Mouse (Mus musculus) G1E (cell line): Measurements from ENCODE around the gene Golga2. TPM values are rescaled to one million over a fixed set of nuclear protein-coding genes. Genes with fewer than 3 reads are reported as not detected.
A peak's percentile ranks its signal among the peaks of the same experiment; 100 is the strongest.

Experiments
- ATAC-seq: 2 replicates; pipeline ENCODE4 v1.8.0; 2016; ENCODE audit warnings: mild to moderate bottlenecking; ENCODE audit not compliant: insufficient number of reproducible peaks, poor library complexity, low FRiP score, severe bottlenecking; ENCODE audit errors: extremely low read depth
- DNase-seq: peaks from one replicate; pipeline ENCODE4 v3.0.0; 2012; ENCODE audit warnings: low spot score
- H3K27me3 ChIP-seq: 2 replicates; pipeline ENCODE4 v1.6.1; 2012; ENCODE audit warnings: mild to moderate bottlenecking, low read length, inconsistent platforms; ENCODE audit not compliant: insufficient read depth
- H3K36me3 ChIP-seq: replicated peaks from 2 replicates; pipeline ENCODE3; 2012; ENCODE audit warnings: mild to moderate bottlenecking, inconsistent platforms
- H3K4me1 ChIP-seq: 2 replicates; pipeline ENCODE4 v1.6.1; 2012; ENCODE audit warnings: low read depth, low read length, inconsistent platforms, mixed read lengths; ENCODE audit not compliant: insufficient read depth
- H3K4me3 ChIP-seq: 2 replicates; pipeline ENCODE4 v1.5.1; 2012; ENCODE audit warnings: low read depth, mild to moderate bottlenecking, inconsistent platforms, low read length, moderate library complexity, mixed read lengths
- H3K9me3 ChIP-seq: replicated peaks from 2 replicates; pipeline ENCODE4 v1.6.1; 2012; ENCODE audit warnings: inconsistent platforms
- CTCF ChIP-seq: IDR thresholded peaks from 2 replicates; pipeline ENCODE4 v1.5.1; 2012; ENCODE audit warnings: low read depth, low read length, inconsistent platforms, mixed read lengths
- GATA1 ChIP-seq: IDR thresholded peaks from 2 replicates; pipeline ENCODE4 v1.6.1; 2012; ENCODE audit warnings: borderline replicate concordance, low read length, inconsistent platforms, mixed read lengths
- GATA2 ChIP-seq: IDR thresholded peaks from 2 replicates; pipeline ENCODE4 v1.6.1; 2012; ENCODE audit warnings: low read depth, low read length, inconsistent platforms, borderline replicate concordance
- POLR2AphosphoS5 ChIP-seq: IDR thresholded peaks from 2 replicates; pipeline ENCODE4 v1.6.1; 2012; ENCODE audit warnings: low read depth, low read length, inconsistent platforms; ENCODE audit not compliant: insufficient replicate concordance
- TAL1 ChIP-seq: conservative IDR thresholded peaks from 2 replicates; pipeline ENCODE4 v1.6.1; 2012; ENCODE audit warnings: low read depth, low read length, inconsistent platforms, mixed read lengths
- polyA plus RNA-seq: library from polyadenylated mRNA; stranded (reverse); fragments of >175 nt; gene quantifications from 2 replicates; pipeline ENCODE4 v1.2.3, GENCODE M21; 2012
- total RNA-seq, 2 experiments: library from RNA; stranded (forward) in 1 of 2; stranded (reverse) in 1 of 2; fragments of 200-1000 nt in 1 of 2; fragments of >200 nt in 1 of 2; fragmentation: Nextera tagmentation in 1 of 2; gene quantifications; 2 replicates each; pipeline ENCODE4 v1.2.3; 2014 to 2017

Golga2 gene
- total and polyA plus RNA-seq, 3 experiments = 24.3 to 35.6 (median 24.5) TPM

- Histone ChIP-seq H3K9me3 (no peaks in the 10 kb centered on the region), H3K36me3 (no peaks in the 10 kb centered on the region), H3K27me3 (peaks cover 73% of the 10 kb centered on the region), H3K4me1 (peaks cover 35% of the 10 kb centered on the region), H3K4me3 (peak within 1 kb of the TSS; percentile 68; the same call in 1 of the 2 replicates)
- TF ChIP-seq TAL1 = no peak
- TF ChIP-seq CTCF = peak; percentile 83
- no peak for TF ChIP-seq GATA1
- TF ChIP-seq GATA2 = no peak
- DNase-seq (peak; percentile 84), ATAC-seq (no peak)
Observed at GRCm38 (mm10) chr2:32353007-32353542, 65.9 kb downstream of the Golga2 start, which contains the start of gene Dnm1. Dnm1 (minus strand) TSS chr2:32353338.

DNA sequence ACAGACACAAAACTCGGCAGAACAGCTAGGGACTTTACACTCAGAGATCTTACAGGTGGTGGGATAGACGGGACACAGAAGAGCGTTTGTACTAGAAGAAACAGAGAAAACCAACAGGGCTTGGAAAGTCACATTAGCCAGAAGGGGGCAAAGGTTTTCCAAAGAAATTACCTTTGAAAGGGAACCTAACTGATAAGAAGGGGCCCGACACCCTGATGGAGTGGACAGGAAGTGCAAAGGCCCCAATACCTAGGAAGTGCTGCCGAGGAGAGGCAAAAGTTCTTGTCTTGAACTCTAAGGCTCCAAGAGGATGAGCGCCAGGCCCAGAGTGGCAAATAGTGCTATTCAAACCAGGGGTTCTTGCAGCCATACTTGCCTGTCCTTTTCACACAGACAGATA lies 66.7 kb downstream of the Golga2 start:
- Histone ChIP-seq H3K27me3 (peaks cover 72% of the 10 kb centered on the region), H3K4me1 (peaks cover 38% of the 10 kb centered on the region), H3K9me3 (no peaks in the 10 kb centered on the region), H3K36me3 (no peaks in the 10 kb centered on the region), H3K4me3 (no peak overlapping the region; the same call in 1 of the 2 replicates)
- DNase-seq (no peak), ATAC-seq (no peak)
- no peak for TF ChIP-seq GATA2

DNA sequence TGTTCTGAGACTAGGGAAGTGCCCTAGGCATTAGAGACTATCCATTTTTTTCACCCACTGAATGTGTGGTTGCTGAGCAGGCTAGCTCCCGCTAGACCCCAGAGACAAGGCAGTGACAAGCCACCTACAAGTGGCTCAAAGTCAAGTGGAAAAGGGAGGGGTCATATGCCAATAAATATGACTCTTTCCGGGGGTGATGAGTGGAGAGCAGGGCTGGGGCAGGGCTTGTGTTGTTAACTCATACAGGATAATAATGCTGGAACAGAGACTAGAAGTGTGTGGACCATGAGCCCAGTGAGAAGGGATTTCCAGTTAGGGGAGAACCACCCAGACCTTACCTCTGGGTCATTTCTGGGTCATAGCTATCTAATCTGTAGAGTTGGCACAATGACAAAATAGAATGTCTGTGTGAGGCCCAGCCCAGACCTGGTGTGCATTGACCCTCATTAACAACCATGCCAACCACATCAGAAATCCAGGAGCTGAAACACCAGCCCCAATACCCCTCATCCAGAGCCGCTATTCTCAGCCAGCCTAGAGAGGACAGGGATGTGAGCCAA lies 67.2 kb downstream of the Golga2 start:
- DNase-seq (no peak), ATAC-seq (no peak)
- Histone ChIP-seq H3K27me3 (peaks cover 72% of the 10 kb centered on the region), H3K4me1 (peaks cover 34% of the 10 kb centered on the region), H3K9me3 (no peaks in the 10 kb centered on the region), H3K36me3 (no peaks in the 10 kb centered on the region), H3K4me3 (no peak overlapping the region)
- TF ChIP-seq CTCF (no peak), GATA1 (no peak), GATA2 (no peak), TAL1 (no peak), POLR2AphosphoS5 (no peak)

DNA sequence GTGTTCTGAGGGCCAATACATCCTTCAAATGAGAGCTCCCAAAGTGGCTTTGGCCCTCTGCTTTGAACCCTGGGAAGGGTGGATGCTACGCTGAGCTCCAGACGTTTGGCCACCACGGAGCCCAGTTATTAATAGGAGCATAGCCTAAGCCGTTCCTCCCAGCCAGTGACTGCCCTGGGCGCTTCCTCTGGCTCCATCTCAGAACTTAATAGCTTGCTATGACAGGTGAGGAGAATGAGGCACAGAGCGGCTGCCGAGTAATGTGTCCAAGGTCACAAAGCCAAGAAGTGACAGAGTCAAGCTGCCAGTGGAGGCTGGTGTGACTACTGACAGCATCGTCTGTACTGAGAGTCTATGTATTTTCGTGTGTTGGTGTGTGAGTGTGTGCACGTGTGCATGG lies 69.0 kb downstream of the Golga2 start:
- Histone ChIP-seq H3K27me3 (peaks cover 59% of the 10 kb centered on the region), H3K36me3 (no peaks in the 10 kb centered on the region), H3K4me1 (peaks cover 37% of the 10 kb centered on the region), H3K4me3 (no peak overlapping the region), H3K9me3 (no peaks in the 10 kb centered on the region)
- TF ChIP-seq CTCF (no peak), TAL1 (no peak), GATA1 (no peak), POLR2AphosphoS5 (no peak), GATA2 (no peak)
- DNase-seq (no peak), ATAC-seq (no peak)

Other genes with a start within 250 kb of the Golga2 start
- gene Fam78a, start 202.5 kb upstream of the Golga2 start, total RNA-seq (2014; fragmentation: Nextera tagmentation) = 21.7 and 24.7 TPM in 2 replicates
- gene Fam78a, start 202.5 kb upstream of the Golga2 start, total RNA-seq (2017) = 25.3 and 27.4 TPM in 2 replicates
- gene Fam78a, start 202.5 kb upstream of the Golga2 start, polyA plus RNA-seq = 49.2 and 54.5 TPM in 2 replicates
- not detected in 2 replicates for gene Plpp7, start 191.9 kb upstream of the Golga2 start, total RNA-seq (2014; fragmentation: Nextera tagmentation)
- gene Plpp7, start 191.9 kb upstream of the Golga2 start, total RNA-seq (2017) = 0.41 and 0.44 TPM in 2 replicates
- 0.42 and 0.44 TPM in 2 replicates for gene Plpp7, start 191.9 kb upstream of the Golga2 start, polyA plus RNA-seq
- gene Prrc2b, start 136.3 kb upstream of the Golga2 start, total RNA-seq (2014; fragmentation: Nextera tagmentation) = 147 and 160 TPM in 2 replicates
- gene Prrc2b, start 136.3 kb upstream of the Golga2 start, total RNA-seq (2017) = 16.0 and 17.1 TPM in 2 replicates
- gene Prrc2b, start 136.3 kb upstream of the Golga2 start, polyA plus RNA-seq = 90.5 and 103 TPM in 2 replicates
- 25.8 and 31.8 TPM in 2 replicates for gene Pomt1, start 50.8 kb upstream of the Golga2 start, total RNA-seq (2014; fragmentation: Nextera tagmentation)
- 15.0 and 17.7 TPM in 2 replicates for gene Pomt1, start 50.8 kb upstream of the Golga2 start, total RNA-seq (2017)
- 12.3 and 12.8 TPM in 2 replicates for gene Pomt1, start 50.8 kb upstream of the Golga2 start, polyA plus RNA-seq
- gene Uck1, start 27.2 kb upstream of the Golga2 start, total RNA-seq (2014; fragmentation: Nextera tagmentation) = 26.1 and 50.0 TPM in 2 replicates
- gene Uck1, start 27.2 kb upstream of the Golga2 start, total RNA-seq (2017) = 41.7 and 42.5 TPM in 2 replicates
- gene Uck1, start 27.2 kb upstream of the Golga2 start, polyA plus RNA-seq = 53.2 and 56.1 TPM in 2 replicates
- 150 and 164 TPM in 2 replicates for gene Swi5, start 691 bp downstream of the Golga2 start, total RNA-seq (2014; fragmentation: Nextera tagmentation)
- gene Swi5, start 691 bp downstream of the Golga2 start, total RNA-seq (2017) = 482 and 488 TPM in 2 replicates
- 351 and 432 TPM in 2 replicates for gene Swi5, start 691 bp downstream of the Golga2 start, polyA plus RNA-seq
- gene Ciz1, start 64.9 kb downstream of the Golga2 start, total RNA-seq (2014; fragmentation: Nextera tagmentation) = 196 and 213 TPM in 2 replicates
- 62.9 and 71.6 TPM in 2 replicates for gene Ciz1, start 64.9 kb downstream of the Golga2 start, total RNA-seq (2017)
- gene Ciz1, start 64.9 kb downstream of the Golga2 start, polyA plus RNA-seq = 306 and 372 TPM in 2 replicates
- not detected in 2 replicates for gene Dnm1, start 66.0 kb downstream of the Golga2 start, total RNA-seq (2014; fragmentation: Nextera tagmentation)
- gene Dnm1, start 66.0 kb downstream of the Golga2 start, total RNA-seq (2017) = 0.05 TPM in 1 of 2 replicates, not detected in the other
- 0.14 and 0.15 TPM in 2 replicates for gene Dnm1, start 66.0 kb downstream of the Golga2 start, polyA plus RNA-seq
- 61.4 and 63.6 TPM in 2 replicates for gene 1110008P14Rik, start 94.6 kb downstream of the Golga2 start, total RNA-seq (2014; fragmentation: Nextera tagmentation)
- gene 1110008P14Rik, start 94.6 kb downstream of the Golga2 start, total RNA-seq (2017) = 26.5 and 33.0 TPM in 2 replicates
- 61.9 and 82.0 TPM in 2 replicates for gene 1110008P14Rik, start 94.6 kb downstream of the Golga2 start, polyA plus RNA-seq
- not detected in 2 replicates for gene Lcn2, start 100.9 kb downstream of the Golga2 start, total RNA-seq (2014; fragmentation: Nextera tagmentation)
- not detected in 2 replicates for gene Lcn2, start 100.9 kb downstream of the Golga2 start, total RNA-seq (2017)
- 0.05 TPM in 1 of 2 replicates, not detected in the other for gene Lcn2, start 100.9 kb downstream of the Golga2 start, polyA plus RNA-seq
- 13.8 and 21.5 TPM in 2 replicates for gene Ptges2, start 108.5 kb downstream of the Golga2 start, total RNA-seq (2014; fragmentation: Nextera tagmentation)
- 11.5 and 12.4 TPM in 2 replicates for gene Ptges2, start 108.5 kb downstream of the Golga2 start, total RNA-seq (2017)
- gene Ptges2, start 108.5 kb downstream of the Golga2 start, polyA plus RNA-seq = 6.8 and 7.0 TPM in 2 replicates
- gene Naif1, start 163.1 kb downstream of the Golga2 start, total RNA-seq (2014; fragmentation: Nextera tagmentation) = 3.9 and 4.2 TPM in 2 replicates
- 3.8 and 4.0 TPM in 2 replicates for gene Naif1, start 163.1 kb downstream of the Golga2 start, total RNA-seq (2017)
- gene Naif1, start 163.1 kb downstream of the Golga2 start, polyA plus RNA-seq = 6.9 and 8.1 TPM in 2 replicates
- 5.1 and 25.4 TPM in 2 replicates for gene Slc25a25, start 164.1 kb downstream of the Golga2 start, total RNA-seq (2014; fragmentation: Nextera tagmentation)
- gene Slc25a25, start 164.1 kb downstream of the Golga2 start, total RNA-seq (2017) = 6.8 and 8.0 TPM in 2 replicates
- gene Slc25a25, start 164.1 kb downstream of the Golga2 start, polyA plus RNA-seq = 6.5 and 6.9 TPM in 2 replicates
- gene Fam102a, start 247.9 kb downstream of the Golga2 start, total RNA-seq (2014; fragmentation: Nextera tagmentation) = 33.6 and 35.0 TPM in 2 replicates
- 28.7 and 30.1 TPM in 2 replicates for gene Fam102a, start 247.9 kb downstream of the Golga2 start, total RNA-seq (2017)
- gene Fam102a, start 247.9 kb downstream of the Golga2 start, polyA plus RNA-seq = 28.9 and 32.7 TPM in 2 replicates